Mouse (Mus musculus) CH12.LX (cell line): Measurements from ENCODE around the gene Afg3l1. TPM values are rescaled to one million over a fixed set of nuclear protein-coding genes. Genes with fewer than 3 reads are reported as not detected.
A peak's percentile ranks its signal among the peaks of the same experiment; 100 is the strongest.

Experiments
- DNase-seq: peaks from one replicate; pipeline ENCODE4 v3.0.0-alpha.2; 2013; ENCODE audit errors: extremely low read depth
- H3K27ac ChIP-seq: 2 replicates; pipeline ENCODE4 v1.5.1; 2012; ENCODE audit warnings: low read depth, mild to moderate bottlenecking, control low read depth, moderate library complexity; ENCODE audit not compliant: insufficient read depth
- H3K27me3 ChIP-seq: replicated peaks from 2 replicates; pipeline ENCODE3; 2012; ENCODE audit warnings: inconsistent platforms
- H3K36me3 ChIP-seq, 2 experiments: replicated peaks in 1 of 2; 2 replicates each; pipeline versions ENCODE3 to v1.6.1; 2012; ENCODE audit warnings: inconsistent platforms in 1 of 2, low read length in 1 of 2, mild to moderate bottlenecking in 1 of 2, mixed read lengths in 1 of 2, moderate library complexity in 1 of 2; ENCODE audit not compliant: control insufficient read depth in 1 of 2, insufficient read depth in 1 of 2
- H3K4me1 ChIP-seq, 2 experiments: 2 replicates each; pipeline ENCODE4 v1.6.1; 2012; ENCODE audit warnings: inconsistent platforms in 1 of 2, moderate library complexity in 1 of 2; ENCODE audit not compliant: insufficient read depth in 2 of 2, control insufficient read depth in 1 of 2
- H3K4me2 ChIP-seq: 2 replicates; pipeline ENCODE4 v1.6.1; 2012; ENCODE audit warnings: low read depth, mild to moderate bottlenecking, control low read depth; ENCODE audit not compliant: poor library complexity, insufficient read depth, severe bottlenecking
- H3K4me3 ChIP-seq, 3 experiments: fragments of 150-350 bp in 1 of 3; sonication (generic) in 1 of 3; replicated peaks in 1 of 3; 2 replicates each; pipeline versions ENCODE3 to v1.5.1; 2011 to 2012; ENCODE audit warnings: low read depth in 2 of 3, low read length in 2 of 3, mild to moderate bottlenecking in 2 of 3, moderate library complexity in 2 of 3, control low read depth in 1 of 3, improper control_type of control experiment in 1 of 3, inconsistent platforms in 1 of 3, mixed read lengths in 1 of 3; ENCODE audit not compliant: poor library complexity in 1 of 3
- H3K79me2 ChIP-seq: replicated peaks from 2 replicates; pipeline ENCODE4 v1.6.1; 2012; ENCODE audit warnings: mild to moderate bottlenecking, moderate library complexity; ENCODE audit not compliant: control insufficient read depth, poor library complexity, insufficient read depth, severe bottlenecking; ENCODE audit errors: extremely low read depth
- H3K9ac ChIP-seq: 2 replicates; pipeline ENCODE4 v1.6.1; 2012; ENCODE audit warnings: low read depth, mild to moderate bottlenecking, control low read depth, moderate library complexity; ENCODE audit not compliant: insufficient read depth
- H3K9me3 ChIP-seq: replicated peaks from 2 replicates; pipeline ENCODE3; 2012; ENCODE audit warnings: low read length, inconsistent platforms, mixed read lengths
- BHLHE40 ChIP-seq: IDR thresholded peaks from 2 replicates; pipeline ENCODE4 v1.6.1; 2011; ENCODE audit warnings: mild to moderate bottlenecking, low read depth, low read length, improper control_type of control experiment
- CHD2 ChIP-seq: IDR thresholded peaks from 2 replicates; pipeline ENCODE4 v1.6.1; 2011; ENCODE audit warnings: low read length, improper control_type of control experiment
- CTCF ChIP-seq, 2 experiments: IDR thresholded peaks in 1 of 2; conservative IDR thresholded peaks in 1 of 2; 2 replicates each; pipeline ENCODE4 v1.5.1; 2011 to 2012; ENCODE audit warnings: low read depth in 2 of 2, low read length in 2 of 2, improper control_type of control experiment in 1 of 2, inconsistent platforms in 1 of 2, mild to moderate bottlenecking in 1 of 2, moderate library complexity in 1 of 2
- EP300 ChIP-seq: IDR thresholded peaks from 2 replicates; pipeline ENCODE4 v1.6.1; 2011; ENCODE audit warnings: low read length, improper control_type of control experiment
- ETS1 ChIP-seq: conservative IDR thresholded peaks from 2 replicates; pipeline ENCODE4 v1.6.1; 2012; ENCODE audit warnings: low read depth, mild to moderate bottlenecking, inconsistent platforms, low read length, improper control_type of control experiment, moderate library complexity
- GABPA ChIP-seq: IDR thresholded peaks from 2 replicates; pipeline ENCODE4 v1.6.1; 2012; ENCODE audit warnings: low read depth, low read length, improper control_type of control experiment, inconsistent platforms; ENCODE audit not compliant: insufficient replicate concordance
- IRF4 ChIP-seq: IDR thresholded peaks from 2 replicates; pipeline ENCODE4 v1.6.1; 2014; ENCODE audit warnings: low read depth, mild to moderate bottlenecking, inconsistent platforms, low read length, improper control_type of control experiment
- JUND ChIP-seq: conservative IDR thresholded peaks from 2 replicates; pipeline ENCODE4 v1.6.1; 2011; ENCODE audit warnings: low read depth, low read length, improper control_type of control experiment
- MAFK ChIP-seq: IDR thresholded peaks from 2 replicates; pipeline ENCODE4 v1.6.1; 2011; ENCODE audit warnings: low read length, improper control_type of control experiment; ENCODE audit not compliant: insufficient replicate concordance
- MAX ChIP-seq: IDR thresholded peaks from 2 replicates; pipeline ENCODE4 v1.6.1; 2011; ENCODE audit warnings: low read length, improper control_type of control experiment
- MAZ ChIP-seq: IDR thresholded peaks from 2 replicates; pipeline ENCODE4 v1.6.1; 2012; ENCODE audit warnings: low read depth, mild to moderate bottlenecking, inconsistent platforms, low read length, improper control_type of control experiment, moderate library complexity
- MXI1 ChIP-seq: IDR thresholded peaks from 2 replicates; pipeline ENCODE4 v1.6.1; 2011; ENCODE audit warnings: mild to moderate bottlenecking, low read depth, low read length, improper control_type of control experiment
- NRF1 ChIP-seq: IDR thresholded peaks from 2 replicates; pipeline ENCODE4 v1.6.1; 2014; ENCODE audit warnings: low read depth, mild to moderate bottlenecking, inconsistent platforms, low read length, improper control_type of control experiment, moderate library complexity
- PAX5 ChIP-seq: IDR thresholded peaks from 2 replicates; pipeline ENCODE4 v1.6.1; 2012; ENCODE audit warnings: low read length, inconsistent platforms, mixed read lengths
- POLR2AphosphoS2 ChIP-seq: IDR thresholded peaks from 2 replicates; pipeline ENCODE4 v1.6.1; 2011; ENCODE audit warnings: low read depth, low read length, improper control_type of control experiment
- SIN3A ChIP-seq: IDR thresholded peaks from 2 replicates; pipeline ENCODE4 v1.6.1; 2012; ENCODE audit warnings: low read length, improper control_type of control experiment, inconsistent platforms
- USF1 ChIP-seq: IDR thresholded peaks from 2 replicates; pipeline ENCODE4 v1.6.1; 2014; ENCODE audit warnings: low read depth, mild to moderate bottlenecking, inconsistent platforms, low read length, improper control_type of control experiment
- USF2 ChIP-seq: conservative IDR thresholded peaks from 2 replicates; pipeline ENCODE4 v1.6.1; 2011; ENCODE audit warnings: low read depth, low read length, improper control_type of control experiment
- ZC3H11A ChIP-seq: IDR thresholded peaks from 2 replicates; pipeline ENCODE4 v1.6.1; 2012; ENCODE audit warnings: low read depth, mild to moderate bottlenecking, inconsistent platforms, low read length, improper control_type of control experiment
- ZKSCAN1 ChIP-seq: IDR thresholded peaks from 2 replicates; pipeline ENCODE4 v1.6.1; 2012; ENCODE audit warnings: low read depth, inconsistent platforms, low read length, improper control_type of control experiment, borderline replicate concordance
- dilution Hi-C: fragments of 300-500 bp; cut with MboI; formaldehyde crosslinking; loops from 2 replicates; pipeline ENCODE4 v1.14.3; 2020; ENCODE audit warnings: low sequenced_read_pairs; ENCODE audit not compliant: extremely low pct_unique_long_range_greater_than_20kb, extremely low pct_ligation_motif_present
- in situ Hi-C: fragments of 300-500 bp; cut with MboI; formaldehyde crosslinking; loops from 3 replicates; pipeline ENCODE4 v1.14.3; 2019; ENCODE audit warnings: low sequenced_read_pairs, low pct_ligation_motif_present, low pct_unique_long_range_greater_than_20kb, mixed read lengths
- polyA plus RNA-seq: library from polyadenylated mRNA; unstranded; fragments of >175 nt; gene quantifications from 2 replicates; pipeline ENCODE4 v1.2.1, GENCODE M21; 2012; ENCODE audit warnings: low read depth; ENCODE audit not compliant: insufficient read length
- total RNA-seq, 2 experiments: library from RNA; depleted of rRNA; stranded (reverse); fragments of 300-350 nt in 1 of 2; fragments of >200 nt in 1 of 2; gene quantifications; 2 replicates each; pipeline ENCODE4 v1.2.3; 2012 to 2014

Gene Afg3l1
- total and polyA plus RNA-seq, 3 experiments, result 20.3 to 47.6 (median 36.0) TPM

DNA sequence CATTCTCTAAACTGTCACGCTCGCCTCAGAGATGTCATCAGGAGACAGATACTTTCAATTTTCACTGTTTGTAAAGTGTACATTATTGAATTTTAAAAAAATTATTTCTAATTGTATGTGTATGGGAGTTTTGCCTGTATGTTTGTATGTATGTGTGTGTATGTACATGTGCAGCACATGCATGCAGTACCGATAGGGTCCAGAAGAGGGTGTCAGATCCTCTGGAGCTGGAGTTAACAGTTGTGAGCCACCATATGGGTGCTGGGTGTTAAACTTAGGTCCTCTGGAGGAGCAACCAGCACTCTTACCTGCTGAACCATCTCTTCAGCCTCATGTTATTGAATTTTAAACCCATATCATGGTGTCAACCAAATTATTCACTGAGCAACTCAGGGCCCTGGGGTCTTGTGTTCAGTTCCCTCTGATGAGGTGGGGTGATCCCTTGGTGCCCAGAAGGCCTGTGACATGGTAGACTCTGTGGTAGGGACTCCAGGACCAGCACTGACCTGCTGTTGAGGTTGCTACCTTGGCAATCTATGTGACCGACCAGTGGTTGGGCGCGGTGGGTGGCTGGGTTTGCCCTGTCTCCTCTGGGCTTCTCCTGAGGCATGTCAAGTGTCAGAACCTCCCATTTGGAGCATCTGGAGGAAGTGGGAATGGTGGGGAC is 26.2 kb downstream of the Afg3l1 start:
- dilution Hi-C loops (no loop called here), in situ Hi-C loops (no loop called here)
- no peak for DNase-seq
- no peak overlapping the region for H3K4me3 ChIP-seq
- no peak for TF ChIP-seq ETS1
- peak in 1 of 2 experiments; percentile 34; a peak in 3 of 4 replicates for TF ChIP-seq CTCF (conservative IDR thresholded peaks at IDR 0.05 in 1 of 2, IDR thresholded peaks at IDR 0.05 in 1 of 2; ENCODE audit: low read depth in 2 of 2, low read length in 2 of 2)
- H3K27ac ChIP-seq, result no peak overlapping the region
- H3K79me2 ChIP-seq, result no peaks in the 10 kb centered on the region
- peaks cover 11% of the 10 kb centered on the region for H3K9me3 ChIP-seq
- H3K27me3 ChIP-seq, result no peaks in the 10 kb centered on the region
- H3K36me3 ChIP-seq, result peaks cover 64 to 99% of the 10 kb centered on the region in 2 experiments
- no peaks in the 10 kb centered on the region for H3K4me1 ChIP-seq
- H3K4me2 ChIP-seq, result no peak overlapping the region
- H3K9ac ChIP-seq, result no peak overlapping the region

DNA sequence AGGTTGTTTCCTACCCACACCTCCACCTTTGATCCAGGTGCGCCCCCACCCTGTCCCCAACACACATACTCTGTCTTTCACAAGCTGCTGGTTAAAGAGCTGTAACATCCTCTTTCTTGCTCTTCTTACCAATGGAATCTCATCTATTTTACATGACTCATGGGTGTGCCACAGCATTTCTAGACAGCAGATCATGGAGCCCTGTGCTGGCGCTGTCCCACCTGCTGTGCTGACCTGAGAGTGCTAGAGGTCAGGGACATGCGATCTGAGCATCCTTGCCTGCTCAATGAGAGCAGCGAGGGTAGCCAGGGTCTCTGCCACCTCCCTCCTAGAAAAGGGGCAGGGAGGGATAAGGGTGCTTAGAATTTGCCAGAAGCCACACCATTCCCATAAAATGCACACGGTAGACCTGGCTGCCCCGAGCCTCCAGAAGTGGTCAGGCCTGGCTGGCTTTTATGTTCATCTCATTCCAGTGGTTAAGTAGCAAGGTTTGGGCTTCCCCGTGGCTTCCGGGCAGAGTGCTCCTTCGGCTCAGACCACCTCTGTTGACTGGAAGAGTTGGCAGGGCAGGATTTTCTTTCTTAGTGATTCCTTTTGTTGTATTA is 27.0 kb downstream of the Afg3l1 start:
- Histone ChIP-seq H3K79me2 (no peaks in the 10 kb centered on the region), H3K9ac (no peak overlapping the region), H3K27me3 (no peaks in the 10 kb centered on the region), H3K4me1 (no peaks in the 10 kb centered on the region), H3K36me3 (peaks cover 60 to 99% of the 10 kb centered on the region in 2 experiments), H3K4me2 (no peak overlapping the region), H3K27ac (no peak overlapping the region), H3K9me3 (peaks cover 11% of the 10 kb centered on the region), H3K4me3 (no peak overlapping the region)
- in situ Hi-C loops (no loop called here), dilution Hi-C loops (no loop called here)
- no peak for TF ChIP-seq POLR2AphosphoS2
- no peak for TF ChIP-seq ZC3H11A
- no peak for TF ChIP-seq ETS1
- no peak for TF ChIP-seq GABPA
- TF ChIP-seq MAFK, result no peak
- TF ChIP-seq CTCF (conservative IDR thresholded peaks at IDR 0.05 in 1 of 2, IDR thresholded peaks at IDR 0.05 in 1 of 2; ENCODE audit: low read depth in 2 of 2, low read length in 2 of 2), result no peak
- TF ChIP-seq MXI1, result no peak
- no peak for TF ChIP-seq ZKSCAN1
- no peak for TF ChIP-seq SIN3A
- TF ChIP-seq USF2, result no peak
- no peak for TF ChIP-seq BHLHE40
- TF ChIP-seq PAX5, result no peak
- no peak for TF ChIP-seq USF1
- no peak for TF ChIP-seq IRF4
- TF ChIP-seq MAX, result no peak
- no peak for TF ChIP-seq CHD2
- no peak for TF ChIP-seq JUND
- TF ChIP-seq EP300, result no peak
- TF ChIP-seq MAZ, result no peak
- no peak for TF ChIP-seq NRF1
- no peak for DNase-seq
